Mouse (Mus musculus) embryonic facial prominence, embryonic 13.5 days (tissue): ENCODE results near the gene Ubox5. TPM values are rescaled to one million over a fixed set of nuclear protein-coding genes. Genes with fewer than 3 reads are reported as not detected.
"Not testable (repeated sequence)": the region's sequence is repeated elsewhere in the genome, so short reads cannot be mapped to it uniquely, and the experiment has no call there.

Experiments used
- ATAC-seq: fragments of 200-750 bp; cut with Nextera tagmentation; 2 replicates; pipeline ENCODE4 v1.8.0; 2017; ENCODE audit warnings: low read depth; ENCODE audit not compliant: insufficient number of reproducible peaks, insufficient read depth, low FRiP score, low TSS enrichment
- H3K27ac ChIP-seq: fragments of 300-500 bp; sonication (generic); 2 replicates; pipeline ENCODE4 v1.5.1; 2015; ENCODE audit warnings: moderate library complexity, mild to moderate bottlenecking, inconsistent platforms
- H3K27me3 ChIP-seq: fragments of 300-500 bp; sonication (generic); 2 replicates; pipeline ENCODE4 v1.6.1; 2015; ENCODE audit warnings: mild to moderate bottlenecking, inconsistent platforms
- H3K36me3 ChIP-seq: fragments of 300-500 bp; sonication (generic); 2 replicates; pipeline ENCODE4 v1.6.1; 2015; ENCODE audit warnings: mild to moderate bottlenecking, inconsistent platforms
- H3K4me1 ChIP-seq: fragments of 300-500 bp; sonication (generic); 2 replicates; pipeline ENCODE4 v1.6.1; 2015; ENCODE audit warnings: inconsistent platforms
- H3K4me2 ChIP-seq: fragments of 300-500 bp; sonication (generic); 2 replicates; pipeline ENCODE4 v1.6.1; 2015; ENCODE audit warnings: moderate library complexity, mild to moderate bottlenecking, inconsistent platforms
- H3K4me3 ChIP-seq: fragments of 300-500 bp; sonication (generic); 2 replicates; pipeline ENCODE4 v1.5.1; 2015; ENCODE audit warnings: mild to moderate bottlenecking, inconsistent platforms
- H3K9ac ChIP-seq: fragments of 300-500 bp; sonication (generic); 2 replicates; pipeline ENCODE4 v1.6.1; 2015; ENCODE audit warnings: mild to moderate bottlenecking, inconsistent platforms
- H3K9me3 ChIP-seq: fragments of 300-500 bp; sonication (generic); 2 replicates; pipeline ENCODE4 v1.6.1; 2016; ENCODE audit warnings: inconsistent platforms
- WGBS: fragments of 180-500 bp; shearing (Covaris S2); methylation state at CpG from one replicate; pipeline ENCODE4 v1.1.7; 2015; ENCODE audit warnings: mixed read lengths; 5-methylcytosine and 5-hydroxymethylcytosine counted together
- polyA plus RNA-seq: library from polyadenylated mRNA; unstranded; fragments of >200 nt; fragmentation: Nextera tagmentation; extraction: Ambion mirVana; gene quantifications from 2 replicates; pipeline ENCODE4 v1.2.1, GENCODE M21; 2015

Ubox5 gene
- polyA plus RNA-seq, 1 experiment from 2014 or later = 13.2 TPM

GRCm38 (mm10) chr2:130649028-130649427, 19.2 kb upstream of the Ubox5 start:
- peaks cover 31% of the 10 kb centered on the region for H3K36me3 ChIP-seq
- not testable (repeated sequence) for ATAC-seq

GRCm38 (mm10) chr2:130645198-130645597, 15.4 kb upstream of the Ubox5 start:
- Histone ChIP-seq H3K4me1 (peaks cover 11% of the 10 kb centered on the region), H3K4me3 (no peak overlapping the region), H3K27me3 (no peaks in the 10 kb centered on the region), H3K27ac (no peak overlapping the region), H3K9ac (no peak overlapping the region), H3K36me3 (peaks cover 15% of the 10 kb centered on the region; the same call in 1 of the 2 replicates), H3K9me3 (no peaks in the 10 kb centered on the region), H3K4me2 (no peak overlapping the region)
- whole genome bisulfite sequencing = 81% methylated on average over 4 of the region's 4 CpGs
- no peak for ATAC-seq

More at GRCm38 (mm10) chr2:130649028-130649427, 19.2 kb upstream of the Ubox5 start:
- H3K9me3 ChIP-seq, H3K4me2 ChIP-seq, H3K4me1 ChIP-seq, H3K9ac ChIP-seq, H3K27me3 ChIP-seq, H3K4me3 ChIP-seq, H3K27ac ChIP-seq: not testable (repeated sequence)
- 81% methylated on average over 6 of the region's 6 CpGs for WGBS

GRCm38 (mm10) chr2:130642684-130643369, 13.0 kb upstream of the Ubox5 start, which contains the start of gene Lzts3:
TSS of gene Lzts3 (minus strand) at chr2:130642803.
- Histone ChIP-seq H3K9me3 (no peaks in the 10 kb centered on the region), H3K27me3 (peaks cover 12% of the 10 kb centered on the region), H3K4me3 (peak within 1 kb of the TSS; percentile 65), H3K27ac (0 out of 2 replicates have a peak within 1 kb of the TSS, but pooled peaks have one; percentile 60), H3K9ac (peak within 1 kb of the TSS; percentile 75), H3K4me1 (peaks cover 15% of the 10 kb centered on the region), H3K4me2 (peak within 1 kb of the TSS; percentile 93), H3K36me3 (peaks cover 4% of the 10 kb centered on the region; the same call in 1 of the 2 replicates)
- 3% methylated on average over 40 of the region's 40 CpGs for WGBS
- peak; percentile 91 for ATAC-seq

GRCm38 (mm10) chr2:130642197-130642660, 12.4 kb upstream of the Ubox5 start:
- Histone ChIP-seq H3K36me3 (peaks cover 4% of the 10 kb centered on the region; the same call in 1 of the 2 replicates), H3K4me2 (peak overlapping the region; percentile 93), H3K4me3 (peak overlapping the region; percentile 65), H3K9me3 (no peaks in the 10 kb centered on the region), H3K4me1 (peaks cover 16% of the 10 kb centered on the region), H3K27me3 (peaks cover 18% of the 10 kb centered on the region), H3K9ac (peak overlapping the region; percentile 75), H3K27ac (0 out of 2 replicates have a peak overlapping the region, but pooled peaks have one; percentile 60)
- 0% methylated on average over 26 of the region's 27 CpGs for WGBS
- peak; percentile 41; the same call in 1 of the 2 replicates for ATAC-seq

GRCm38 (mm10) chr2:130641351-130642025, 11.7 kb upstream of the Ubox5 start:
- peak overlapping the region; percentile 93 for H3K4me2 ChIP-seq
- H3K9ac ChIP-seq = peak overlapping the region; percentile 75; the same call in 1 of the 2 replicates
- ATAC-seq = no peak
- no peaks in the 10 kb centered on the region for H3K9me3 ChIP-seq
- peak overlapping the region; percentile 65 for H3K4me3 ChIP-seq
- H3K36me3 ChIP-seq = no peaks in the 10 kb centered on the region
- no peak overlapping the region for H3K27ac ChIP-seq
- peaks cover 26% of the 10 kb centered on the region for H3K27me3 ChIP-seq
- peaks cover 16% of the 10 kb centered on the region for H3K4me1 ChIP-seq
- WGBS = 69% methylated on average over 6 of the region's 6 CpGs

- ATAC-seq = no peak
- Histone ChIP-seq H3K4me1 (peaks cover 37% of the 10 kb centered on the region), H3K4me2 (no peak overlapping the region), H3K36me3 (no peaks in the 10 kb centered on the region), H3K27me3 (peaks cover 48% of the 10 kb centered on the region), H3K27ac (no peak overlapping the region), H3K9me3 (no peaks in the 10 kb centered on the region), H3K9ac (no peak overlapping the region), H3K4me3 (no peak overlapping the region)
- WGBS = 84% methylated on average over 6 of the region's 6 CpGs
These were observed 9.4 kb upstream of the Ubox5 start for GRCm38 (mm10) chr2:130639276-130639675.

- Histone ChIP-seq H3K36me3 (no peaks in the 10 kb centered on the region), H3K4me2 (no peak overlapping the region), H3K9ac (peak overlapping the region; percentile 44), H3K27me3 (peaks cover 59% of the 10 kb centered on the region), H3K9me3 (no peaks in the 10 kb centered on the region), H3K4me1 (peaks cover 38% of the 10 kb centered on the region), H3K27ac (no peak overlapping the region), H3K4me3 (no peak overlapping the region)
- 28% methylated on average over 16 of the region's 16 CpGs for WGBS
- ATAC-seq = no peak
These were observed 8.3 kb upstream of the Ubox5 start for GRCm38 (mm10) chr2:130638101-130638611.

- no peak for ATAC-seq
These were observed 6.0 kb upstream of the Ubox5 start for GRCm38 (mm10) chr2:130635847-130636246.

GRCm38 (mm10) chr2:130634739-130635411, 5.0 kb upstream of the Ubox5 start:
- Histone ChIP-seq H3K27ac (no peak overlapping the region), H3K4me2 (peak overlapping the region; percentile 90), H3K9ac (peak overlapping the region; percentile 73), H3K27me3 (peaks cover 63% of the 10 kb centered on the region), H3K36me3 (no peaks in the 10 kb centered on the region), H3K4me3 (peak overlapping the region; percentile 50), H3K9me3 (no peaks in the 10 kb centered on the region), H3K4me1 (peaks cover 28% of the 10 kb centered on the region)
- 1% methylated on average over 38 of the region's 38 CpGs for WGBS
- ATAC-seq = peak; percentile 49; the same call in 1 of the 2 replicates

More at GRCm38 (mm10) chr2:130635847-130636246, 6.0 kb upstream of the Ubox5 start:
- H3K36me3 ChIP-seq = no peaks in the 10 kb centered on the region
- peak overlapping the region; percentile 50 for H3K4me3 ChIP-seq
- H3K4me2 ChIP-seq = peak overlapping the region; percentile 90
- H3K9ac ChIP-seq = 0 out of 2 replicates have a peak overlapping the region, but pooled peaks have one; percentile 73
- peaks cover 28% of the 10 kb centered on the region for H3K4me1 ChIP-seq
- H3K9me3 ChIP-seq = no peaks in the 10 kb centered on the region
- H3K27me3 ChIP-seq = peaks cover 63% of the 10 kb centered on the region
- WGBS = 15% methylated on average over 21 of the region's 21 CpGs
- no peak overlapping the region for H3K27ac ChIP-seq

- 16% methylated on average over 14 of the region's 14 CpGs for WGBS
- Histone ChIP-seq H3K4me1 (peaks cover 28% of the 10 kb centered on the region), H3K27ac (no peak overlapping the region), H3K36me3 (no peaks in the 10 kb centered on the region), H3K9me3 (no peaks in the 10 kb centered on the region), H3K9ac (peak overlapping the region; percentile 73), H3K4me3 (peak overlapping the region; percentile 50), H3K27me3 (peaks cover 63% of the 10 kb centered on the region), H3K4me2 (peak overlapping the region; percentile 90)
- no peak; the same call in 1 of the 2 replicates for ATAC-seq
These were observed 4.3 kb upstream of the Ubox5 start for GRCm38 (mm10) chr2:130634006-130634738.
